In genomic region chrX:11346756-11347155, GRCm38 (mm10) we compare ENCODE assay signal across 22 mouse cellular contexts. TPM values are rescaled to one million over a fixed set of nuclear protein-coding genes. Genes with fewer than 3 reads are reported as not detected.
"Had no signal": no experiment of that assay in that cellular context is flagged by ENCODE, and none has a peak within 500 bp of the region (broad histone marks: within the 10 kb centered on the region; RNA-seq: fewer than 3 reads in every experiment).

No protein-coding gene starts in this region.

- DNase-seq: kidney, postnatal 4 days; layer of hippocampus, postnatal 36 days; liver; liver, embryonic 13.5 days; liver, postnatal 0 days; lung, postnatal 14 days; retina, postnatal 1 day; right cerebral cortex, postnatal 4 days; spleen, adult 18-20 months; thymus, postnatal 14 days had no signal

- H3K27ac ChIP-seq: kidney, postnatal 0 days; limb, embryonic 12.5 days; liver, embryonic 13.5 days; lung, embryonic 15.5 days; macrophage; midbrain, embryonic 12.5 days; neural tube, embryonic 13.5 days had no signal

- H3K27me3 ChIP-seq: liver, embryonic 13.5 days; lung, embryonic 15.5 days had no signal

- H3K4me3 ChIP-seq: limb, embryonic 12.5 days; liver, embryonic 13.5 days; lung, embryonic 15.5 days; megakaryocyte, embryonic 14.5 days; midbrain, embryonic 12.5 days; neural tube, embryonic 13.5 days had no signal

- H3K4me1 ChIP-seq: liver, embryonic 13.5 days; lung, embryonic 15.5 days; midbrain, embryonic 12.5 days; neural tube, embryonic 13.5 days had no signal

RNA-seq across cellular contexts. Expression of gene H2al1j, which starts 19.1 kb away (rescaled TPM):
- total RNA-seq: layer of hippocampus, adult 8-10 months; layer of hippocampus, postnatal 36 days; left cerebral cortex, adult 8-10 months; left cerebral cortex, postnatal 25 days had no signal
- polyA plus RNA-seq: kidney, postnatal 0 days; limb, embryonic 12.5 days; liver, embryonic 13.5 days; liver, postnatal 0 days; lung, embryonic 15.5 days; macrophage; midbrain, embryonic 12.5 days; midbrain, embryonic 16.5 days; neural tube, embryonic 13.5 days; stomach, embryonic 14.5 days had no signal

RNA-seq across cellular contexts. Expression of gene H2al1i, which starts 22.3 kb away (rescaled TPM):
- total RNA-seq: layer of hippocampus, adult 8-10 months; layer of hippocampus, postnatal 36 days; left cerebral cortex, adult 8-10 months; left cerebral cortex, postnatal 25 days had no signal
- polyA plus RNA-seq: kidney, postnatal 0 days; limb, embryonic 12.5 days; liver, embryonic 13.5 days; liver, postnatal 0 days; lung, embryonic 15.5 days; macrophage; midbrain, embryonic 12.5 days; midbrain, embryonic 16.5 days; neural tube, embryonic 13.5 days; stomach, embryonic 14.5 days had no signal

RNA-seq across cellular contexts. Expression of gene H2al1h, which starts 25.5 kb away (rescaled TPM):
- total RNA-seq: layer of hippocampus, adult 8-10 months; layer of hippocampus, postnatal 36 days; left cerebral cortex, adult 8-10 months; left cerebral cortex, postnatal 25 days had no signal
- polyA plus RNA-seq: kidney, postnatal 0 days; limb, embryonic 12.5 days; liver, embryonic 13.5 days; liver, postnatal 0 days; lung, embryonic 15.5 days; macrophage; midbrain, embryonic 12.5 days; midbrain, embryonic 16.5 days; neural tube, embryonic 13.5 days; stomach, embryonic 14.5 days had no signal

RNA-seq across cellular contexts. Expression of gene H2al1g, which starts 28.7 kb away (rescaled TPM):
- total RNA-seq: layer of hippocampus, adult 8-10 months; layer of hippocampus, postnatal 36 days; left cerebral cortex, adult 8-10 months; left cerebral cortex, postnatal 25 days had no signal
- polyA plus RNA-seq: kidney, postnatal 0 days; limb, embryonic 12.5 days; liver, embryonic 13.5 days; liver, postnatal 0 days; lung, embryonic 15.5 days; macrophage; midbrain, embryonic 12.5 days; midbrain, embryonic 16.5 days; neural tube, embryonic 13.5 days; stomach, embryonic 14.5 days had no signal

RNA-seq across cellular contexts. Expression of gene H2al1f, which starts 31.8 kb away (rescaled TPM):
- total RNA-seq: layer of hippocampus, adult 8-10 months; layer of hippocampus, postnatal 36 days; left cerebral cortex, adult 8-10 months; left cerebral cortex, postnatal 25 days had no signal
- polyA plus RNA-seq: kidney, postnatal 0 days; limb, embryonic 12.5 days; liver, embryonic 13.5 days; liver, postnatal 0 days; lung, embryonic 15.5 days; macrophage; midbrain, embryonic 12.5 days; midbrain, embryonic 16.5 days; neural tube, embryonic 13.5 days; stomach, embryonic 14.5 days had no signal
